ENCODE assay signal across 8 mouse cellular contexts in the genomic region with DNA sequence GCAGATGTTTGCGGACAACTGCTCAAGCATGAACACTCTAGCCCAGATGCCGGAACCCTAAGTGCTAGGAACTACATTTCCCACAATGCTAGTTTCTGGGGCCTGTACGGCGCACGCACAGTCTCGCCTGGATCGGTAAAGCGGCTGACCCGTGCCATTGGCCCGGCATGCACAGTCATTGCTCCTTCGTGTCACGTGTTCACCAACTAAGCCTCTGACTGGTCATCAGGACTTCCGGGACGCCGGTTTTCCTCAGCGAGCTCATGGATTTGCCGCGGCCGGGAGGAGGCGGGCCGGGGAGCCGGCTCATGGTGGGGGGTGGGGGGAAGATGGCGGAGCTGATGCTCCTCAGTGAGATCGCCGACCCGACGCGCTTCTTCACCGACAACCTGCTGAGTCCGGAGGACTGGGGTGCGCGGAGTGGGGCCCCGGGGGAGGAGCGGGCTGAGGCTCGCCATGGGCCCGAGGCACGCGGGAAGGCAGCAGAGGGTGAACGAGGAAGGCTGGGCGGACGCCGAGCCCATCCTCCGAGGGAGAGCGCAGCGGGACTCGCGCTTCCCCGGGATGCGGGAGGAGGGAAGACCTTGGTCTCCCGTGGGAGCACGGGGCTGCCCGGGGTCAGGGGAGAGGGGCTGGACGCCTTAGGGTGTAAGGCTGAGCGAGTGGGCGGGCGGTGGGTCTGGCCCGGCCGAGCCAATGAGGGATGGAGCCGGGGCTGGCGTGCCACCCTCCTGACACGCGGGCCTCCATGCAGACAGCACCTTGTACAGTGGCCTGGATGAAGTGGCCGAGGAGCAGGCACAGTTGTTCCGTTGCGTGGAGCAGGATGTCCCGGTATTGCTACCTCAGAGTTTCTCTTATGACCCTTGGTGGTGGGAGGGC. TPM values are rescaled to one million over a fixed set of nuclear protein-coding genes. Genes with fewer than 3 reads are reported as not detected.
DNase-seq lines count a peak whose midpoint lies in the region; ATAC-seq and TF ChIP-seq lines count a peak whose summit lies in the region.

A gene (plus strand): TSS at position 241 of the 882 bp plus-strand sequence.

- H3K36me3 ChIP-seq in heart, embryonic 12.5 days: peaks cover 39% of the 10 kb centered on the region
- peaks cover 29% of the 10 kb centered on the region for H3K36me3 ChIP-seq in kidney, postnatal 0 days (ENCODE audit: insufficient read depth, low read length)
- H3K36me3 ChIP-seq in liver, embryonic 11.5 days (ENCODE audit: control insufficient read depth, insufficient read depth, low read length): peaks cover 25% of the 10 kb centered on the region
- peaks cover 27% of the 10 kb centered on the region for H3K36me3 ChIP-seq in stomach, embryonic 14.5 days (ENCODE audit: control insufficient read depth, insufficient read depth, low read length)

- under 1% methylated on average over 66 of the region's 66 CpGs for WGBS in heart, embryonic 12.5 days
- WGBS in kidney, postnatal 0 days: under 1% methylated on average over 60 of the region's 66 CpGs
- WGBS in liver, embryonic 11.5 days: 1% methylated on average over 66 of the region's 66 CpGs
- 1% methylated on average over 64 of the region's 66 CpGs for WGBS in stomach, embryonic 14.5 days

- no peak; the same call in 1 of the 2 replicates for TF ChIP-seq CTCF in kidney, postnatal 0 days (IDR thresholded peaks at IDR 0.05; ENCODE audit: low read depth)

- peaks cover 26% of the 10 kb centered on the region for H3K4me1 ChIP-seq in heart, embryonic 12.5 days (replicated peaks)
- H3K4me1 ChIP-seq in kidney, postnatal 0 days (replicated peaks; ENCODE audit: insufficient read depth, low read length): peaks cover 15% of the 10 kb centered on the region
- H3K4me1 ChIP-seq in liver, embryonic 11.5 days (replicated peaks; ENCODE audit: control insufficient read depth, insufficient read depth, low read length): peaks cover 19% of the 10 kb centered on the region
- H3K4me1 ChIP-seq in stomach, embryonic 14.5 days (ENCODE audit: control insufficient read depth, insufficient read depth, low read length): peaks cover 6% of the 10 kb centered on the region; the same call in 1 of the 2 replicates

- H3K9ac ChIP-seq in heart, embryonic 12.5 days: peak within 1 kb of the TSS; percentile 94
- H3K9ac ChIP-seq in kidney, postnatal 0 days (ENCODE audit: low read depth, low read length): peak within 1 kb of the TSS; percentile 85
- peak within 1 kb of the TSS; percentile 74 for H3K9ac ChIP-seq in liver, embryonic 11.5 days (ENCODE audit: low read depth, low read length)
- H3K9ac ChIP-seq in stomach, embryonic 14.5 days (replicated peaks; ENCODE audit: low read depth, low read length): peak within 1 kb of the TSS; percentile 84

- DNase-seq in CD4-positive helper T cell, adult 2 months (ENCODE audit: low read depth, low spot score): peak; percentile 98
- peak; percentile 97 for DNase-seq in brain, embryonic 18.5 days (ENCODE audit: low read depth, low spot score)
- peak; percentile 99 for DNase-seq in kidney, postnatal 0 days (ENCODE audit: low spot score)
- DNase-seq in liver, embryonic 11.5 days (ENCODE audit: low spot score): peak; percentile 87
- DNase-seq in naive thymus-derived CD4-positive, alpha-beta T cell, adult 2 months (ENCODE audit: low read depth): peak; percentile 97

- ATAC-seq in erythroid progenitor cell, adult 5-6 weeks (replicated peaks; ENCODE audit: low FRiP score, poor library complexity, severe bottlenecking): peak; percentile 94
- peak; percentile 97 for ATAC-seq in heart, embryonic 12.5 days (ENCODE audit: insufficient number of reproducible peaks, low FRiP score)
- ATAC-seq in kidney, postnatal 0 days (replicated peaks; ENCODE audit: low FRiP score, low read depth): peak; percentile 96
- peak; percentile 94 for ATAC-seq in liver, embryonic 11.5 days (replicated peaks; ENCODE audit: low FRiP score)
- ATAC-seq in stomach, embryonic 14.5 days (ENCODE audit: insufficient number of reproducible peaks, insufficient read depth, low FRiP score, low read depth): peak; percentile 97

- H3K27me3 ChIP-seq in heart, embryonic 12.5 days (replicated peaks): no peaks in the 10 kb centered on the region
- H3K27me3 ChIP-seq in kidney, postnatal 0 days (ENCODE audit: insufficient read depth, low read length): no peaks in the 10 kb centered on the region
- no peaks in the 10 kb centered on the region for H3K27me3 ChIP-seq in liver, embryonic 11.5 days (replicated peaks; ENCODE audit: control insufficient read depth, insufficient read depth, low read length)
- no peaks in the 10 kb centered on the region for H3K27me3 ChIP-seq in stomach, embryonic 14.5 days (ENCODE audit: control insufficient read depth, insufficient read depth, low read length)

- H3K4me2 ChIP-seq in heart, embryonic 12.5 days: peak within 1 kb of the TSS; percentile 92
- peak within 1 kb of the TSS; percentile 83 for H3K4me2 ChIP-seq in kidney, postnatal 0 days (ENCODE audit: low read length)
- peak within 1 kb of the TSS; percentile 79 for H3K4me2 ChIP-seq in liver, embryonic 11.5 days
- peak within 1 kb of the TSS; percentile 91 for H3K4me2 ChIP-seq in stomach, embryonic 14.5 days (replicated peaks; ENCODE audit: low read depth, low read length)

- H3K9me3 ChIP-seq in heart, embryonic 12.5 days (replicated peaks): no peaks in the 10 kb centered on the region
- no peaks in the 10 kb centered on the region for H3K9me3 ChIP-seq in kidney, postnatal 0 days (replicated peaks; ENCODE audit: low read length)
- no peaks in the 10 kb centered on the region for H3K9me3 ChIP-seq in liver, embryonic 11.5 days (ENCODE audit: control insufficient read depth, low read length)
- no peaks in the 10 kb centered on the region for H3K9me3 ChIP-seq in stomach, embryonic 14.5 days (ENCODE audit: control insufficient read depth, low read depth, low read length)

- peak within 1 kb of the TSS; percentile 96 for H3K4me3 ChIP-seq in heart, embryonic 12.5 days
- peak within 1 kb of the TSS; percentile 99 for H3K4me3 ChIP-seq in kidney, postnatal 0 days (replicated peaks; ENCODE audit: low read depth, low read length)
- H3K4me3 ChIP-seq in liver, embryonic 11.5 days (ENCODE audit: low read depth, low read length): peak within 1 kb of the TSS; percentile 71
- H3K4me3 ChIP-seq in stomach, embryonic 14.5 days (ENCODE audit: low read depth, low read length): peak within 1 kb of the TSS; percentile 91

- H3K27ac ChIP-seq in heart, embryonic 12.5 days (ENCODE audit: poor library complexity, severe bottlenecking): peak within 1 kb of the TSS; percentile 35; the same call in 1 of the 2 replicates
- H3K27ac ChIP-seq in kidney, postnatal 0 days: peak within 1 kb of the TSS; percentile 69
- peak within 1 kb of the TSS; percentile 34 for H3K27ac ChIP-seq in liver, embryonic 11.5 days (ENCODE audit: low read depth, low read length)
- H3K27ac ChIP-seq in stomach, embryonic 14.5 days (ENCODE audit: low read length): peak within 1 kb of the TSS; percentile 49

RNA-seq across cellular contexts. Expression of the gene that starts here (rescaled TPM):
- total RNA-seq in erythroid progenitor cell, adult 5-6 weeks (2015; ENCODE audit: low replicate concordance): 5.4 and 8.3 TPM in 2 replicates
- 2.6 and 5.0 TPM in 2 replicates for total RNA-seq in erythroid progenitor cell, adult 5-6 weeks (2017; ENCODE audit: low replicate concordance)
- 63.2 and 67.0 TPM in 2 replicates for polyA plus RNA-seq in heart, embryonic 12.5 days (2016; fragmentation: Nextera tagmentation; extraction: Ambion mirVana)
- polyA plus RNA-seq in kidney, postnatal 0 days (2015; fragmentation: Nextera tagmentation; extraction: Ambion mirVana): 62.0 and 65.8 TPM in 2 replicates
- 39.9 and 48.5 TPM in 2 replicates for polyA plus RNA-seq in liver, embryonic 11.5 days (2014; fragmentation: Nextera tagmentation; extraction: Ambion mirVana)
- 56.5 and 58.3 TPM in 2 replicates for polyA plus RNA-seq in stomach, embryonic 14.5 days (2014; fragmentation: Nextera tagmentation; extraction: Ambion mirVana)

Comparison
In these comparisons a context has a peak if more than half of its experiments do, and no peak if none do; other contexts are left out.
1. Peak in every context shown above with its lines: DNase-seq, ATAC-seq, H3K4me3 ChIP-seq and H3K27ac ChIP-seq.